Comparison of ENCODE assay signal across 8 mouse cellular contexts in genomic region chr17:36252250-36252876, GRCm38 (mm10). TPM values are rescaled to one million over a fixed set of nuclear protein-coding genes. Genes with fewer than 3 reads are reported as not detected.
DNase-seq lines count a peak whose midpoint lies in the region; ATAC-seq lines count a peak whose summit lies in the region.

No protein-coding gene starts in this region.

- DNase-seq in spleen, postnatal 36 days (ENCODE audit: low spot score in 2 of 2): peak; percentile 35 to 46
- no peak for DNase-seq in spleen, postnatal 4 days (ENCODE audit: low spot score in 2 of 2)
- peak; percentile 37 for DNase-seq in kidney, postnatal 14 days
- DNase-seq in testis, postnatal 10 days (ENCODE audit: low spot score): no peak
- DNase-seq in frontal cortex, postnatal 14 days (ENCODE audit: low spot score in 2 of 2): no peak

- H3K9ac ChIP-seq in forebrain, embryonic 15.5 days (replicated peaks): no peak overlapping the region
- no peak overlapping the region for H3K9ac ChIP-seq in stomach, embryonic 16.5 days (ENCODE audit: low read length)

- H3K27ac ChIP-seq in forebrain, embryonic 15.5 days (replicated peaks): no peak overlapping the region
- H3K27ac ChIP-seq in stomach, embryonic 16.5 days (ENCODE audit: low read length): no peak overlapping the region

- peaks cover 8% of the 10 kb centered on the region for H3K4me1 ChIP-seq in forebrain, embryonic 15.5 days
- H3K4me1 ChIP-seq in stomach, embryonic 16.5 days (ENCODE audit: control insufficient read depth, insufficient read depth, low read length): peaks cover 5% of the 10 kb centered on the region; the same call in 1 of the 2 replicates

- H3K27me3 ChIP-seq in forebrain, embryonic 15.5 days: peaks cover 15% of the 10 kb centered on the region; the same call in 1 of the 2 replicates
- no peaks in the 10 kb centered on the region; the same call in 1 of the 2 replicates for H3K27me3 ChIP-seq in stomach, embryonic 16.5 days (ENCODE audit: control insufficient read depth, insufficient read depth, low read length)

- WGBS in forebrain, embryonic 15.5 days: 13% methylated on average over 25 of the region's 25 CpGs
- 7% methylated on average over 25 of the region's 25 CpGs for WGBS in stomach, embryonic 16.5 days

- ATAC-seq in forebrain, embryonic 15.5 days (replicated peaks): no peak
- peak; percentile 87 for ATAC-seq in megakaryocyte, adult 5-6 weeks (ENCODE audit: poor library complexity, severe bottlenecking)
- 0 out of 2 replicates have a peak, but pooled peaks have one; percentile 61 for ATAC-seq in stomach, embryonic 16.5 days (ENCODE audit: insufficient read depth, low FRiP score)

- no peaks in the 10 kb centered on the region for H3K9me3 ChIP-seq in forebrain, embryonic 15.5 days
- H3K9me3 ChIP-seq in stomach, embryonic 16.5 days (replicated peaks; ENCODE audit: control insufficient read depth, low read length): no peaks in the 10 kb centered on the region

- H3K36me3 ChIP-seq in forebrain, embryonic 15.5 days: peaks cover 11% of the 10 kb centered on the region; the same call in 1 of the 2 replicates
- no peaks in the 10 kb centered on the region for H3K36me3 ChIP-seq in stomach, embryonic 16.5 days (ENCODE audit: control insufficient read depth, insufficient read depth, low read length)

- no peak overlapping the region for H3K4me3 ChIP-seq in forebrain, embryonic 15.5 days
- H3K4me3 ChIP-seq in stomach, embryonic 16.5 days (replicated peaks; ENCODE audit: low read length): peak overlapping the region; percentile 29

- H3K4me2 ChIP-seq in forebrain, embryonic 15.5 days (replicated peaks): peak overlapping the region; percentile 2; the same call in 1 of the 2 replicates
- H3K4me2 ChIP-seq in stomach, embryonic 16.5 days (ENCODE audit: low read depth, low read length): peak overlapping the region; percentile 56

RNA-seq across cellular contexts. Expression of gene Rpp21, which starts 5.5 kb away (rescaled TPM):
- polyA plus RNA-seq in forebrain, embryonic 15.5 days (2015; fragmentation: Nextera tagmentation; extraction: Ambion mirVana): 101 and 105 TPM in 2 replicates
- 77.4 and 79.9 TPM in 2 replicates for total RNA-seq in megakaryocyte, adult 5-6 weeks (2015)
- 54.1 and 74.4 TPM in 2 replicates for total RNA-seq in megakaryocyte, adult 5-6 weeks (2017)
- 112 and 116 TPM in 2 replicates for polyA plus RNA-seq in stomach, embryonic 16.5 days (2015; fragmentation: Nextera tagmentation; extraction: Ambion mirVana)

RNA-seq across cellular contexts. Expression of gene Trim39, which starts 19.7 kb away (rescaled TPM):
- polyA plus RNA-seq in forebrain, embryonic 15.5 days (2015; fragmentation: Nextera tagmentation; extraction: Ambion mirVana): 25.7 and 26.4 TPM in 2 replicates
- total RNA-seq in megakaryocyte, adult 5-6 weeks (2015): 9.6 and 12.0 TPM in 2 replicates
- 18.2 and 18.5 TPM in 2 replicates for total RNA-seq in megakaryocyte, adult 5-6 weeks (2017)
- 12.8 and 16.2 TPM in 2 replicates for polyA plus RNA-seq in stomach, embryonic 16.5 days (2015; fragmentation: Nextera tagmentation; extraction: Ambion mirVana)

RNA-seq across cellular contexts. Expression of gene H2-M10.2, which starts 33.9 kb away (rescaled TPM):
- not detected in 2 replicates for polyA plus RNA-seq in forebrain, embryonic 15.5 days (2015; fragmentation: Nextera tagmentation; extraction: Ambion mirVana)
- total RNA-seq in megakaryocyte, adult 5-6 weeks (2015): not detected in 2 replicates
- not detected in 2 replicates for total RNA-seq in megakaryocyte, adult 5-6 weeks (2017)
- polyA plus RNA-seq in stomach, embryonic 16.5 days (2015; fragmentation: Nextera tagmentation; extraction: Ambion mirVana): not detected in 2 replicates

Comparison
In these comparisons a context has a peak if more than half of its experiments do, and no peak if none do; other contexts are left out.
1. DNase-seq: peak in spleen, postnatal 36 days (2 of 2) and kidney, postnatal 14 days (single experiment); none in spleen, postnatal 4 days (0 of 2), testis, postnatal 10 days (single experiment) and frontal cortex, postnatal 14 days (0 of 2).